Mouse (Mus musculus) ES-E14 (cell line): ENCODE data around the gene Cox14.

Experiments
- MAFK ChIP-seq: IDR thresholded peaks from 2 replicates; pipeline ENCODE4 v1.6.1; 2014; ENCODE audit warnings: mild to moderate bottlenecking, low read depth, low read length, inconsistent platforms; ENCODE audit not compliant: insufficient read depth
- ZC3H11A ChIP-seq: IDR thresholded peaks from 2 replicates; pipeline ENCODE4 v1.6.1; 2012; ENCODE audit warnings: low read depth, mild to moderate bottlenecking, inconsistent platforms, low read length, borderline replicate concordance
- ZNF384 ChIP-seq: IDR thresholded peaks from 2 replicates; pipeline ENCODE4 v1.6.1; 2012; ENCODE audit warnings: low read depth, low read length, inconsistent platforms

DNA sequence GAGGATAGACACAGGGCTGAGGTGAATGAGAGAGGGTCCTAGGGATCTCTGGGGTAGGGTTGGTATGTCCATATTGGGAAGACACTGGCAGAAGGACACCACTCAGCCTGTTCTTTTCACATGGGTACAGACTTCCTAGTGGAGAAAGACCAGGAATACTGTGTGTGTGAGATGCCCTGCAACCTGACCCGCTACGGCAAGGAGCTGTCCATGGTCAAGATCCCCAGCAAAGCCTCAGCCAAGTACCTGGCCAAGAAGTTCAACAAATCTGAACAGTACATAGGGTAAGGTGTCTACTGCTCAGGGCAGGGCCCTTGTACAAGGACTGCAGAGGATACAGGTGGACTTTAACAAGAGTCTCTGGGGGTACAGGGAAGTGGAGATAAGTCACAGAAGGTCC is 28.1 kb upstream of the Cox14 start:
- no peak for TF ChIP-seq ZC3H11A
- TF ChIP-seq ZNF384: no peak
- no peak for TF ChIP-seq MAFK
